Mouse (Mus musculus): ENCODE measurements around the gene Rptor. TPM values are rescaled to one million over a fixed set of nuclear protein-coding genes. Genes with fewer than 3 reads are reported as not detected.
A peak's percentile ranks its signal among the peaks of the same experiment; 100 is the strongest.

The Rptor gene
- polyA plus RNA-seq, 1 experiment from 2014 or later, result 11.3 TPM

- no peaks in the 10 kb centered on the region; the same call in 1 of the 2 replicates for H3K36me3 ChIP-seq (ENCODE audit: control insufficient read depth, insufficient read depth)
- no peaks in the 10 kb centered on the region for H3K27me3 ChIP-seq (replicated peaks; ENCODE audit: control insufficient read depth, insufficient read depth, low read length)
- H3K9ac ChIP-seq (replicated peaks; ENCODE audit: low read depth, low read length), result no peak overlapping the region
- no peak overlapping the region for H3K4me3 ChIP-seq (replicated peaks; ENCODE audit: low read length)
- H3K4me1 ChIP-seq (replicated peaks; ENCODE audit: control insufficient read depth, insufficient read depth, low read length), result peaks cover 8% of the 10 kb centered on the region; the same call in 1 of the 2 replicates
- H3K27ac ChIP-seq (ENCODE audit: low read length), result no peak overlapping the region
- 20% methylated on average over 3 of the region's 3 CpGs for WGBS
- no peaks in the 10 kb centered on the region for H3K9me3 ChIP-seq (ENCODE audit: control insufficient read depth, low read length)
- H3K4me2 ChIP-seq (ENCODE audit: low read length), result no peak overlapping the region
- no peak; the same call in 1 of the 2 replicates for ATAC-seq
These were observed 215.2 kb downstream of the Rptor start for GRCm38 (mm10) chr11:119817898-119818297.

- Histone ChIP-seq H3K27me3 (replicated peaks; ENCODE audit: control insufficient read depth, insufficient read depth, low read length) (no peaks in the 10 kb centered on the region), H3K4me1 (replicated peaks; ENCODE audit: control insufficient read depth, insufficient read depth, low read length) (peaks cover 12% of the 10 kb centered on the region; the same call in 1 of the 2 replicates), H3K9me3 (ENCODE audit: control insufficient read depth, low read length) (no peaks in the 10 kb centered on the region), H3K27ac (ENCODE audit: low read length) (no peak overlapping the region), H3K9ac (replicated peaks; ENCODE audit: low read depth, low read length) (no peak overlapping the region), H3K4me2 (ENCODE audit: low read length) (no peak overlapping the region), H3K4me3 (replicated peaks; ENCODE audit: low read length) (no peak overlapping the region), H3K36me3 (ENCODE audit: control insufficient read depth, insufficient read depth) (no peaks in the 10 kb centered on the region; the same call in 1 of the 2 replicates)
- 89% methylated on average over 9 of the region's 9 CpGs for WGBS
- no peak for ATAC-seq
These were observed 218.8 kb downstream of the Rptor start for GRCm38 (mm10) chr11:119821514-119821913.

GRCm38 (mm10) chr11:119824072-119824649 lies 221.5 kb downstream of the Rptor start:
- no peaks in the 10 kb centered on the region for H3K27me3 ChIP-seq (replicated peaks; ENCODE audit: control insufficient read depth, insufficient read depth, low read length)
- H3K9ac ChIP-seq (replicated peaks; ENCODE audit: low read depth, low read length), result no peak overlapping the region
- peak overlapping the region; percentile 72 for H3K27ac ChIP-seq (ENCODE audit: low read length)
- no peak overlapping the region for H3K4me3 ChIP-seq (replicated peaks; ENCODE audit: low read length)
- 57% methylated on average over 6 of the region's 6 CpGs for WGBS
- no peaks in the 10 kb centered on the region for H3K36me3 ChIP-seq (ENCODE audit: control insufficient read depth, insufficient read depth)
- H3K4me1 ChIP-seq (replicated peaks; ENCODE audit: control insufficient read depth, insufficient read depth, low read length), result peaks cover 4% of the 10 kb centered on the region; the same call in 1 of the 2 replicates
- no peak overlapping the region for H3K4me2 ChIP-seq (ENCODE audit: low read length)
- peak; percentile 67; the same call in 1 of the 2 replicates for ATAC-seq
- no peaks in the 10 kb centered on the region for H3K9me3 ChIP-seq (ENCODE audit: control insufficient read depth, low read length)

- Histone ChIP-seq H3K27ac (ENCODE audit: low read length) (no peak overlapping the region), H3K9me3 (ENCODE audit: control insufficient read depth, low read length) (no peaks in the 10 kb centered on the region), H3K27me3 (replicated peaks; ENCODE audit: control insufficient read depth, insufficient read depth, low read length) (no peaks in the 10 kb centered on the region), H3K4me2 (ENCODE audit: low read length) (no peak overlapping the region), H3K9ac (replicated peaks; ENCODE audit: low read depth, low read length) (no peak overlapping the region), H3K4me1 (replicated peaks; ENCODE audit: control insufficient read depth, insufficient read depth, low read length) (peaks cover 4% of the 10 kb centered on the region; the same call in 1 of the 2 replicates), H3K36me3 (ENCODE audit: control insufficient read depth, insufficient read depth) (no peaks in the 10 kb centered on the region), H3K4me3 (replicated peaks; ENCODE audit: low read length) (no peak overlapping the region)
- WGBS, result 87% methylated on average over 6 of the region's 6 CpGs
- ATAC-seq, result no peak
These were observed 223.1 kb downstream of the Rptor start for GRCm38 (mm10) chr11:119825783-119826182.

- no peak for ATAC-seq
- H3K4me3 ChIP-seq (replicated peaks; ENCODE audit: low read length), result no peak overlapping the region
- H3K9me3 ChIP-seq (ENCODE audit: control insufficient read depth, low read length), result no peaks in the 10 kb centered on the region
- H3K4me2 ChIP-seq (ENCODE audit: low read length), result no peak overlapping the region
- H3K4me1 ChIP-seq (replicated peaks; ENCODE audit: control insufficient read depth, insufficient read depth, low read length), result peaks cover 4% of the 10 kb centered on the region; the same call in 1 of the 2 replicates
- H3K27me3 ChIP-seq (replicated peaks; ENCODE audit: control insufficient read depth, insufficient read depth, low read length), result no peaks in the 10 kb centered on the region
- no peak overlapping the region for H3K9ac ChIP-seq (replicated peaks; ENCODE audit: low read depth, low read length)
- no peaks in the 10 kb centered on the region for H3K36me3 ChIP-seq (ENCODE audit: control insufficient read depth, insufficient read depth)
- WGBS, result 92% methylated on average over 4 of the region's 4 CpGs
- H3K27ac ChIP-seq (ENCODE audit: low read length), result no peak overlapping the region
These were observed 223.5 kb downstream of the Rptor start for GRCm38 (mm10) chr11:119826239-119826638.

- Histone ChIP-seq H3K9ac (replicated peaks; ENCODE audit: low read depth, low read length) (no peak overlapping the region), H3K9me3 (ENCODE audit: control insufficient read depth, low read length) (no peaks in the 10 kb centered on the region), H3K27me3 (replicated peaks; ENCODE audit: control insufficient read depth, insufficient read depth, low read length) (no peaks in the 10 kb centered on the region), H3K4me3 (replicated peaks; ENCODE audit: low read length) (no peak overlapping the region), H3K36me3 (ENCODE audit: control insufficient read depth, insufficient read depth) (no peaks in the 10 kb centered on the region), H3K4me1 (replicated peaks; ENCODE audit: control insufficient read depth, insufficient read depth, low read length) (peaks cover 2% of the 10 kb centered on the region; the same call in 1 of the 2 replicates), H3K4me2 (ENCODE audit: low read length) (no peak overlapping the region), H3K27ac (ENCODE audit: low read length) (no peak overlapping the region)
- no peak for ATAC-seq
- 95% methylated on average over 3 of the region's 3 CpGs for WGBS
These were observed 226.4 kb downstream of the Rptor start for GRCm38 (mm10) chr11:119829116-119829515.

GRCm38 (mm10) chr11:119831682-119832081 lies 229.0 kb downstream of the Rptor start:
- Histone ChIP-seq H3K9me3 (ENCODE audit: control insufficient read depth, low read length) (no peaks in the 10 kb centered on the region), H3K4me1 (replicated peaks; ENCODE audit: control insufficient read depth, insufficient read depth, low read length) (no peaks in the 10 kb centered on the region; the same call in 1 of the 2 replicates), H3K36me3 (ENCODE audit: control insufficient read depth, insufficient read depth) (no peaks in the 10 kb centered on the region), H3K27me3 (replicated peaks; ENCODE audit: control insufficient read depth, insufficient read depth, low read length) (no peaks in the 10 kb centered on the region), H3K4me3 (replicated peaks; ENCODE audit: low read length) (no peak overlapping the region), H3K9ac (replicated peaks; ENCODE audit: low read depth, low read length) (no peak overlapping the region), H3K27ac (ENCODE audit: low read length) (no peak overlapping the region), H3K4me2 (ENCODE audit: low read length) (no peak overlapping the region)
- 37% methylated on average over 7 of the region's 7 CpGs for WGBS
- ATAC-seq, result no peak

- no peak for ATAC-seq
- no peak overlapping the region for H3K4me2 ChIP-seq (ENCODE audit: low read length)
- H3K4me3 ChIP-seq (replicated peaks; ENCODE audit: low read length), result no peak overlapping the region
These were observed 230.6 kb downstream of the Rptor start for GRCm38 (mm10) chr11:119833311-119833710.

GRCm38 (mm10) chr11:119833877-119834804 lies 231.4 kb downstream of the Rptor start:
- Histone ChIP-seq H3K4me1 (replicated peaks; ENCODE audit: control insufficient read depth, insufficient read depth, low read length) (peaks cover 6% of the 10 kb centered on the region), H3K9ac (replicated peaks; ENCODE audit: low read depth, low read length) (no peak overlapping the region), H3K4me3 (replicated peaks; ENCODE audit: low read length) (no peak overlapping the region), H3K9me3 (ENCODE audit: control insufficient read depth, low read length) (no peaks in the 10 kb centered on the region), H3K36me3 (ENCODE audit: control insufficient read depth, insufficient read depth) (no peaks in the 10 kb centered on the region), H3K27ac (ENCODE audit: low read length) (no peak overlapping the region), H3K4me2 (ENCODE audit: low read length) (no peak overlapping the region), H3K27me3 (replicated peaks; ENCODE audit: control insufficient read depth, insufficient read depth, low read length) (no peaks in the 10 kb centered on the region)
- WGBS, result 70% methylated on average over 16 of the region's 16 CpGs
- ATAC-seq, result no peak

More at GRCm38 (mm10) chr11:119833311-119833710, 230.6 kb downstream of the Rptor start:
- H3K9me3 ChIP-seq (ENCODE audit: control insufficient read depth, low read length), result no peaks in the 10 kb centered on the region
- H3K27ac ChIP-seq (ENCODE audit: low read length), result no peak overlapping the region
- no peaks in the 10 kb centered on the region for H3K27me3 ChIP-seq (replicated peaks; ENCODE audit: control insufficient read depth, insufficient read depth, low read length)
- H3K4me1 ChIP-seq (replicated peaks; ENCODE audit: control insufficient read depth, insufficient read depth, low read length), result peaks cover 2% of the 10 kb centered on the region
- H3K9ac ChIP-seq (replicated peaks; ENCODE audit: low read depth, low read length), result no peak overlapping the region
- no peaks in the 10 kb centered on the region for H3K36me3 ChIP-seq (ENCODE audit: control insufficient read depth, insufficient read depth)
